Mouse (Mus musculus): ENCODE data around the gene 1700025C18Rik.

Gene 1700025C18Rik

GRCm38 (mm10) chr2:165037415-165037814 lies 53.1 kb downstream of the 1700025C18Rik start:
- DNase-seq (ENCODE audit: low spot score), result no peak

- no peak for DNase-seq (ENCODE audit: low spot score)
Measured at GRCm38 (mm10) chr2:165035058-165035431, 55.5 kb downstream of the 1700025C18Rik start.

- peak; percentile 92 for DNase-seq (ENCODE audit: low spot score)
Measured at GRCm38 (mm10) chr2:165034131-165035057, 56.2 kb downstream of the 1700025C18Rik start, which contains the start of gene Ncoa5. Gene Ncoa5 (minus strand): TSS chr2:165034867.

- DNase-seq (ENCODE audit: low spot score), result no peak
Measured at GRCm38 (mm10) chr2:165033306-165033705, 57.2 kb downstream of the 1700025C18Rik start.

GRCm38 (mm10) chr2:165032533-165032932 lies 58.0 kb downstream of the 1700025C18Rik start:
- DNase-seq (ENCODE audit: low spot score), result no peak
